Mouse (Mus musculus): ENCODE data around the gene Gm26897.

Gene Gm26897

DNA sequence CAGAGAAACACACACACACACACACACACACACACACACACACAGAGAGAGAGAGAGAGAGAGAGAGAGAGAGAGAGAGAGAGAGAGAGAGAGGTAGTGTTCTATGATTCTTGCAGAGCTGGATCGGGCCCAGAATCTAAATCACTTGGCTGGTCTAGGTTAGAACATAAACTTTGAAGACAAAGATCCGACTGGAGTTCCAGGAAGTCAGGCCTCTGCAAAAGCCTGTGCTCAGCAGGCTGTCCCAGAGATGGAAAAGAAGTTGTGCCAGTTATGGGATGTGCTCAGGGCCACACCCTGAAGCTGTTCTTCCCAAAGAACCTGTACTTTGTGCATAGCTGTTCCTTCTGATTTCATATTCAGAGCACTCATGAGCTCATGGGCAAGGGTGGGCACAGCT lies 1.5 kb upstream of the Gm26897 start:
- TF ChIP-seq GATA4 (IDR thresholded peaks at IDR 0.05; ENCODE audit: insufficient replicate concordance, low read length), result no peak

DNA sequence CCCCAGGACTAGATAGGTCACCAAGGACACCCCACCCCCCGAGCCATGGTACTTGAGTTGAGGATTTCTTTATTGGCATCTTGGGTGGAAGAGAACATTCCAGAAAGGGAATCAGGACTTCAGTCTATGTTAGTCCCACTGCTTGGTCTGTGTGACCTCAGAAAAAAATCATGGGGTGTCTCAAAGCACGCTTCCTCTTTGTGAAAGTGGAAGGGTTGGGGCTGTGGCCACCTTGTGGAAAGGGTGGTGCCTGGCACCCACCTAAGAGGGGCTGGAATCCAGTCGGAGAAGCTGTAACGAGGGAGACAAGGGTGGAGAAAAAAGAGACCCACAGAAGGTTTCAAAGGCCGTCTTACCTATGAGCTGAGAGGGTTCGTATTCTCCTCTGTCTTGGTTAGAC lies 5.8 kb downstream of the Gm26897 start:
- no peak for TF ChIP-seq GATA4 (IDR thresholded peaks at IDR 0.05; ENCODE audit: insufficient replicate concordance, low read length)

DNA sequence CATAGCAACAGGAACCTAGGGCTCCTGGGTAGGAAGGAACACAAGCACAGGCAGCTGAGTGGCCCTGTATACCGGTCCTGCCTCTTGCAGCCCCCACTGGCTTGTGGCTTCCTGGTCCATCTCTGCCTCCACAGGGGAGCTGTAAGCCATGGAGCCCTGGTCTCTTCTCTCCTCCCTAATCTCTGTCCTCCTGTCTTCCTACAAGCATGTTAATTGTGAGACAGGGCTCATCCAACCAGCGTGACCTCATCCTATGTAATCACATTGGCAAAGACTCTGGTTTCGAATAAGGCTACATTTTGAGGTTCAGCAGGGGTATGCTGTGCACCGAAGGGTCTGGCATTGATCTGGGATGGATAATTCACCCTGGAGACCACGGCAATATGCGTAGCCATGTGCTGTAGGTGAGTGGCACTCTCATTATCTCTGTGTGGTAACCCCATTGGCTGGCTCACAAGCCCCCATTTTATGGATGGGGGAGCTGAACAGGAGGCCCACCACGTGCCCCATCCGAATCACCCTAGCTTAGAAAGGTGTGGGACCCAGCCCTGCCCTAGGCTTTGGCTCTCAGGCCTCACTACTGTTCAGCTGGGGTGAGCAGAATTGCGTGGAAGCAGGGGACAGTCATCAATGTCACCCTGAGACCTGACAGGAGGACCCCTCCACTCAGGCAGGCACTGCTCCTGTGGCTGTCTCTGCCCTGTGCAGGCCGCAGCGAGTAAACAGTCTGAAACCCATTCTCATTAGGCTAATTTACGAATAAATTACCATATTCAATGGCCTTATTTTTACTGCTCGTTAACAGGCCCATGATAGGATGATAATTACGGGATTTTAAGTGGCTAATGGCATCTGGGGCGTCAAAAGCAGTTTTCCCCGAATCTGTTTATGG lies 6.9 kb downstream of the Gm26897 start:
- no peak for TF ChIP-seq GATA4 (IDR thresholded peaks at IDR 0.05; ENCODE audit: insufficient replicate concordance, low read length)

DNA sequence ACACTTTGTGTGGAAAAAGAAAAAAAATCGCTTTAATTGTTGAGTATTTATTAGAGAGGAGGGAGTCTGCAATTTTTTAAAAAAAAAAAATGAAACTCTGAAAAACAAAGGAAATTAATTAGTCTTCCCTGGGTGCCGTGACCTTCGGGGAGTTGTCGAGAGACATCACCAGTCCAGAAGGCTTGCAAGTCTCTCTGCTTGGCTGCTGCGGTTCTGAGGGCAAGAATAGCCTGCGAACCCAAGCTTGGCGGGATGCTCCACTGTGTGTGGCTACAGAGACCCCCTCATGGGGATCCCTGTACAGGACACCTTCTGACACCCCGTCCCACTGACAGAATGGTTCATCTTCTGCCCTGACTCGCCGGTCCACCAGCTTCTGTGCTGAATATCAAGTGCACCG lies 7.6 kb downstream of the Gm26897 start:
- TF ChIP-seq GATA4 (IDR thresholded peaks at IDR 0.05; ENCODE audit: insufficient replicate concordance, low read length), result no peak

DNA sequence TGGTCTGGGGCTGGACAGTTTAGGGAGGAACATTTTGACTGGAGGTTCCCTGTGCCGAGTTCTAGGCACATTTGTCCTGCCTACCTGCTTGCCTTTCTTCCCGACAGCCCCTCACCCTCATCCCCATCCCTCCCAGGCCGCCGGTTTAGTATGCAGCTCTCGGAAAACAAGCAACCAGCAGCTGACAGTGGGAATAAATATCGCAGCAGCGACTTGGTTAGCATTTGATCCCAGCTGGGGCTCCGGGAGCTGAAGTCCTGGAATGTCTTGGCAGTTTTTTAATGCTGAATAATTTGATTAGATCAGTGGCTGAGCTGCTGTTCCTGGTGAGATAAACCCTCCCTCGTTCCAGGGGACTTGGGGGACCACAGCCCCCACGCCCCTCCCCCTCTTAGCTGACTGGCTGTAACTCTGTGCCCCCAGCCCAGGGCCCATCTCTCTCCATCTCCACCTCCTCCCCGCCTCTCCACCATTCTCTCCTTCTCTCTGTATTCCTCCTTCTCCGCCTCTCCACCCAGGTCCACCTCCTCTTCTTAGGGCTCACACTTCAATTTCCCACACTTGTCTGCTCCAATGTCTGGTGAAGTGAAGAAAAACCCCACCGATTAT lies 8.7 kb downstream of the Gm26897 start:
- TF ChIP-seq GATA4 (IDR thresholded peaks at IDR 0.05; ENCODE audit: insufficient replicate concordance, low read length), result no peak

DNA sequence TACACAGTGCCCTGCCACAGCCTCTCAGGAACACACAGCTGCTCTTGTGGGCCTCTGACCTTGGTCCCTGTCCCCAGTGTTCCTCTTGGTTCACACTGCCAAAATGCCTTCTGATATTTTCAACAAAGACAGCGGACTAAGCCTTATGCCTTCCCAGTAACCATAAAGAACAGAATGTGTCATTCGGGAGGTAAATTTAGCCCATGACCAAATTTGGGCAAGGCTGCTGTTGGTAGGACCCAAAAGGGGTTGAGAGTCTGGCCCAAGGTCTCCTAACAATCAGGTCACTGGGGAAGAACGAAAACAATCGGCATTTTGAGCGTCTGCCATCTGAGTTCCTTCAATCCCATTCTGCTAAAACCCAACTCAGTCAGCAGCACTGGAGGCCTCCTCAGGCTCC lies 15.9 kb downstream of the Gm26897 start:
- TF ChIP-seq GATA4 (IDR thresholded peaks at IDR 0.05; ENCODE audit: insufficient replicate concordance, low read length), result no peak

DNA sequence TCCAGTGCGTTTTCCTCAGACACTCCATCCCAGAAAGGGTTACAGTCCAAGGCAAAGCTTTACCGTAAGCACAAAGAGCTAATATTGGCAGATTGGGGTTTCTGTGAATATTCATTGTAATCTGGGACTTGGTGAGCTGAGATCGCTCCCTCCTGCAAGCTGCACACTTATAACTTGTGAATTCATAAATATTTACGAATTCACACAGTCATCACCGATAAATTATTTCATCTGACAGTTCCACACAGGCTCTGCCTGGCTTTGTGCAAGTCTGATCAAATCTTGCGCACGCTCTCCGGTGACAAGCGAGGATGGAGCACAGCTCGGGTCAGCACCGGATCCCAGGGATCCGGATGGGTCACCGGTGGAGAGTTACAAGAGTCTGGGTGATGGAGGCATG lies 16.4 kb downstream of the Gm26897 start:
- no peak for TF ChIP-seq GATA4 (IDR thresholded peaks at IDR 0.05; ENCODE audit: insufficient replicate concordance, low read length)

DNA sequence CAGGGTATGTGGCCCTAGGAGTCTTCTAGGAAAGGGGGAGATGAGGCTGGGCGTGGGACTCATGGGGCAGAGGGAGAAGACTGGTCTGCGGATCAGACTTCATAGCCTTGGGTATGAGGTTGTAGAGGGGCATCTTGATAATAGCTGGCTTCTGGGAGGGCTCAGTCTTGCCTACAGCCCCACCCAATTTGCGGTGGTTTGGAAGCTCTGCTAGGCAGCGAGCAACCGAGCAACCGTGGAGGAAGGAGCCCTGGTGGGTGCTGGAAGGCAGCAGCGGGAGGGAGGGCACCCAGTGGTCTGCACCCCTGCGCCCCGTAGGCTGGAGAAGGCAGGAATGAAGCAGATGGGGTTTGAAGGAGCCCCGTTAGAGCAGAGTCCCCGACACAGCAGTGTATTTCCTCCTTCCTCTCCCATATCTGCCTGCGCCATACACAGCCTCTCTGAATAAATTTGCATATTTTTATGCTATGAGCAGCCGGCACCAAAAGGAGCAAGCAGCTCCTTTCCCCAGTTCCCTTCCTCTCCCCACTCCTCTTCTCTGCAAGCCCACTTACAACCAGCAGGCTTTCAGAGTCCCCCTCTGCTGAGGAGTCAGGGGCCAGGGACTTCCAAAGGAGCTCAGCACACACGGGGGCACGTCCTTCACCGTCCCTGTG lies 20.9 kb downstream of the Gm26897 start:
- no peak for TF ChIP-seq GATA4 (IDR thresholded peaks at IDR 0.05; ENCODE audit: insufficient replicate concordance, low read length)

DNA sequence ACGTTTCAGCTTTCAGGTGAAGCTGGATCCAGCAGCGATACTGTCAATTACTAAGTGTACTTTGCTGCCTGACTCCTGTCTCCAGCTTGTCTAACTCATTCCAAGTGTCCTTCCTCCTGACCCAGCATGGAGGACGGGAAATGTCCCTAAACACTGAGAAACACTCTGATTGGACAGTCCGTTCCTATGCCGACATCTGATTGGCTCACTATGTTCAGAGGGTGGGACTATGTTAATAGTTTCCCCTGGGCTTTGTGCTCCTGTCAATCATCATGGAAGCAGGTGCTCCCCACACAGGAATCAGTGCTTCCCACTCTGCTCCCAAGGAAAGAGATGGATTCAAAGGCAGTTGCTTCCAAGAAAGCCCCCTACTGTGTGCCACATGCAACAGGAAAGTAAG lies 21.6 kb downstream of the Gm26897 start:
- TF ChIP-seq GATA4 (IDR thresholded peaks at IDR 0.05; ENCODE audit: insufficient replicate concordance, low read length), result no peak

DNA sequence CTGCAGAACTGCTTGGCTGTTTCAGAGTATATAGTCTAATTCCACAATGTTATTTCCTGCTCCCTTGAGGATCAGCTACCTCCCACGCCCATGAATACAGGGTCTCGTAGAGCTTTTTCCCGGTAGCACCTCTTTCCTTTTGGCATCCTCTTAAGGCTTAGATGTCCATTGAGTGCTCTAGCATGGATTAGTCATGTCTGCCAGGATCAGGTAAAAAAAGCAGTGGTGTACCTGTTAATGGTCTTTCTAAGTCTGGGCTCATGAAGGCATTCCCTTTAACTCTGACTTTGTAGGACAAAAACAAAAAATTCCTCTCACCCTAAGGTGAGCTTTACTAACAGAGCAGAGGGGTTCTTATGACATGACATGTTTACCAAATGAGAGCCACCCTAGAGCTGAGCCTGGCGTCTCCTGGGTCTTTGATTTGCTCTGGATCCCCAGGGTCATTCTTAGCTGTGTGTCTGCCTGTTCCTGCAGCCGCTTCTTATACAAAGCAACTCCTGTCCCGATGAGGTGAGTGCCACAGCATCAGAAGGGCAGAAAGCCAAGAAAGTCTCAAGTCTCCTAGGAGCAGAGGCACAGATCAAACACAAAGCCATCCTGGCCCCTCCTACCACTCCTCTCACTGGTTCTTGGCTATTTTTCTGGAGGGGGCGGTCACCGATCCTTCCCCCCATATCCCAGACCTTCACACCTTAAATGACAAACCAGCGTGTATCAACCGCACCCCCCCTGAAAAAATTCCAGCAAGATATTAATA lies 27.2 kb downstream of the Gm26897 start:
- no peak for TF ChIP-seq GATA4 (IDR thresholded peaks at IDR 0.05; ENCODE audit: insufficient replicate concordance, low read length)

DNA sequence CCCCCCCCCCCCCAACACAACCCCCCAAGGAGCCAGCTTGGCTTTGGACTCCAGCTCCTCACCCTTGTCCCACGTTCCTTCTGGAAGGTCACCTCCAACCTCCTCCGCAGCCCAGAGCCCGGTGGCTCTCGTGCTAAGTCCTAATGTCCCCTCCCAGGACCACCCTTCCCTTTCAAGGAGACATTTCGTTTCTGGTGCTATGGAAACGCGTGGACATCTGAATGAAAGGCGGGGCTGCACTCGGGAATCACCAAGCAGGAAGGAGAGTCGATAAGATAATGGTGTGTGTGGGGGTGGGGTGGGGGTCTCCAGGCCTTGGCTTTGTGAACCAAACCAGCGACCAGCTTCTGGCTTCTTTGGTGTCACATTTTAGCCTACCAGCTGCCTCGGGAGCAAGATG lies 27.9 kb downstream of the Gm26897 start:
- no peak for TF ChIP-seq GATA4 (IDR thresholded peaks at IDR 0.05; ENCODE audit: insufficient replicate concordance, low read length)

DNA sequence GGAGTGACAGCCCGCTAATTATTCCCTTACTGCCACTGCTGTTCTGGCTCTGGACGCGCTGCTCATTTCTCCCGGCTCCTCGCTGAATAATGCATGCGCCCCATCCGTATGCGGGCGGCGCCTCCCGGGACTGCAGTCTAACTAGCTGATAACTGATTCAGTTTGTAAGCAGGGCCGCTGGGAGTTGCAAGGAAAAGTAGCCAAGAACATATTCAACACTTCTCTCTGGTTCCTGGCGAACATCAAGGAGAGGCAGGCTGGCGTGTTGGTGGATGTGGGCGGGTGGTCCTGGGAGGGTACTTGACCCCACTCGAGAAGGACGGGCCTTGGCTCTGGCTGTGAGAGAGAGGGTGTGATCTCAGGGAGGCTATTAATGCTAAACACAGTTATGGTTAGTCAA lies 28.4 kb downstream of the Gm26897 start:
- TF ChIP-seq GATA4 (IDR thresholded peaks at IDR 0.05; ENCODE audit: insufficient replicate concordance, low read length), result no peak

DNA sequence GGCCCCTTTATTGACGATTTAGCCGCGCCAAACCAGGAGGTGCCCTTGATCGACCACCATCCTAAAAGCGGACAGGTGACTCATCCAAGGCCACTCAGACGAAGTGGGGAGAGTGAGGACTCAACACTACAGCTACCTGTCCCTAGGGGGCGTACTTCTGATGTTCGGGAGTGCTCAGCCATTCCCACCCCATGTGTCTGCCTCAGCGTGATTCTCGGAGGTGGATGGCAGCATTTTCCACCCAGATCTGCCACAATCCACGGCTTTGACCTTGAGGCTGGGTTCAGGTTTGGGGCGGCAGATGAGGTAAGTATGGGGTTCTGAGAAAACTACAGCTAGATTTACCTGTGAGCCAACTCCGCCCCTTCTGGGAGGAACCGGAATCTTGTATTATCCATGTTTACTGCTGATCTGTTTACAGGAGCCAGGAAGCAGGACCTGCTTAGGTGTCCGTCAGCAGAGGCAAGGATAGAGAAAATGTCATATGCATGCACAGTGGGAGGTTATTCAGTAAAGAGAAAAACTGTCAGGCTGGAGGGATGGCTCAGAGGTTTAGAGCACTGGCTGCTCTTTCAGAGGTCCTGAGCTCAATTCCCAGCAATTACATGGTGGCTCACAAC lies 32.1 kb downstream of the Gm26897 start:
- TF ChIP-seq GATA4 (IDR thresholded peaks at IDR 0.05; ENCODE audit: insufficient replicate concordance, low read length), result no peak

DNA sequence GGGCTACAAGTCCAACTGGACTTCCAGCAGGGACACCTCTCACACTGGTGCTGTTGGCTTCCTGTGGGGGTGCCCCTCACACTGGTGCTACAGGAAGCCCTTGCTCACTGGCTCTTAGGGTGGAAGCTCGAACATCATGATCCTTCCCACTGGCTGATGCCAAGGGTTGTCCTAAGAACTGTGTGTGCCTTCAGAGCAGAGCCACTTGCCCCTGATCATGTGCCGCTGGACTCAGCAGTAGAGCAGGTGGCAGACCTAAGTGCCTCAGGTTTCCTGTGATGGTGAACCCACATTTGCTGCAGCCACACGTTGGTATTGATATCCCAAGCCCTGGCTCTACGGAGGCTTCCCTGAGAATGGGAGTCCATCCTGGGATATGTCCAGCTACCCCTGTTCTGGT lies 33.0 kb downstream of the Gm26897 start:
- TF ChIP-seq GATA4 (IDR thresholded peaks at IDR 0.05; ENCODE audit: insufficient replicate concordance, low read length), result no peak

DNA sequence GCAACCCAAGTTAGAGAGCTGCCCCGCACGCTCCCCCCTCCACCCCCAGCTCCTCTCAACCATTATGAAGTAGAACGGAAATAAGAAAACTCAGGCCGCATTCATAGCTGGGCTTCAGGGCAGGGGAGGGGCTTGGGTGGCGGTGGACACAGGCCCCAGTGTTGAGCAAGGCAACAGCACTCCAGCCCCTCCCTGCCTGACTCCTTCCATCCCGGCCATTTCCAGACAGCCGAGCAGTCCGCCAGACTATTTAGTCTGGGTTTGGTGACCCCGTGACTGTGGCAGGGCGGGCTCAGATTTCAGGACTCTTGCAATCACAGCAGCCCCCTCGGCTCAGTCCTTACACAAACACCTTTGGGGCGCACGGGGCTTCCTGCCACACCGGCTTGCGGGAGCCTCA lies 36.5 kb downstream of the Gm26897 start:
- no peak for TF ChIP-seq GATA4 (IDR thresholded peaks at IDR 0.05; ENCODE audit: insufficient replicate concordance, low read length)
